Mouse (Mus musculus): ENCODE data around the gene Lypd4. TPM values are rescaled to one million over a fixed set of nuclear protein-coding genes. Genes with fewer than 3 reads are reported as not detected.

Lypd4 gene
- polyA plus RNA-seq, 1 experiment from 2014 or later: not detected

- H3K4me3 ChIP-seq: no peak overlapping the region
- WGBS: 72% methylated on average over 4 of the region's 4 CpGs
- no peaks in the 10 kb centered on the region for H3K9me3 ChIP-seq (replicated peaks)
- H3K36me3 ChIP-seq: no peaks in the 10 kb centered on the region
- H3K9ac ChIP-seq: no peak overlapping the region
- peaks cover 7% of the 10 kb centered on the region; the same call in 1 of the 2 replicates for H3K27me3 ChIP-seq (replicated peaks)
- ATAC-seq (ENCODE audit: insufficient number of reproducible peaks, low FRiP score): no peak
- H3K27ac ChIP-seq (ENCODE audit: poor library complexity, severe bottlenecking): no peak overlapping the region
- H3K4me2 ChIP-seq: no peak overlapping the region
- no peaks in the 10 kb centered on the region for H3K4me1 ChIP-seq (replicated peaks)
Observed at GRCm38 (mm10) chr7:24862853-24863252, 6.9 kb downstream of the Lypd4 start.

- Histone ChIP-seq H3K27me3 (replicated peaks) (peaks cover 4% of the 10 kb centered on the region; the same call in 1 of the 2 replicates), H3K4me3 (no peak within 1 kb of the TSS), H3K9me3 (replicated peaks) (no peaks in the 10 kb centered on the region), H3K4me2 (no peak within 1 kb of the TSS), H3K9ac (no peak within 1 kb of the TSS), H3K36me3 (no peaks in the 10 kb centered on the region), H3K4me1 (replicated peaks) (no peaks in the 10 kb centered on the region), H3K27ac (ENCODE audit: poor library complexity, severe bottlenecking) (no peak within 1 kb of the TSS)
- WGBS: 85% methylated on average over 7 of the region's 7 CpGs
- no peak for ATAC-seq (ENCODE audit: insufficient number of reproducible peaks, low FRiP score)
Observed at GRCm38 (mm10) chr7:24861913-24862312, 7.8 kb downstream of the Lypd4 start, which contains the start of gene Gm9844. Gm9844 (plus strand) TSS chr7:24862213.

- H3K9me3 ChIP-seq (replicated peaks): no peaks in the 10 kb centered on the region
- H3K4me1 ChIP-seq (replicated peaks): no peaks in the 10 kb centered on the region
- no peak overlapping the region for H3K9ac ChIP-seq
- no peak overlapping the region for H3K27ac ChIP-seq (ENCODE audit: poor library complexity, severe bottlenecking)
- H3K27me3 ChIP-seq (replicated peaks): no peaks in the 10 kb centered on the region; the same call in 1 of the 2 replicates
- no peak overlapping the region for H3K4me3 ChIP-seq
- ATAC-seq (ENCODE audit: insufficient number of reproducible peaks, low FRiP score): peak; percentile 88
- 65% methylated on average over 5 of the region's 5 CpGs for WGBS
- no peak overlapping the region for H3K4me2 ChIP-seq
- no peaks in the 10 kb centered on the region for H3K36me3 ChIP-seq
Observed at GRCm38 (mm10) chr7:24859234-24859633, 10.5 kb downstream of the Lypd4 start.

GRCm38 (mm10) chr7:24856460-24857120 lies 13.2 kb downstream of the Lypd4 start:
- H3K4me2 ChIP-seq: no peak overlapping the region
- H3K27ac ChIP-seq (ENCODE audit: poor library complexity, severe bottlenecking): no peak overlapping the region
- 0 out of 2 replicates have a peak, but pooled peaks cover 4% of the 10 kb centered on the region for H3K4me1 ChIP-seq (replicated peaks)
- ATAC-seq (ENCODE audit: insufficient number of reproducible peaks, low FRiP score): no peak
- H3K27me3 ChIP-seq (replicated peaks): no peaks in the 10 kb centered on the region
- 46% methylated on average over 6 of the region's 6 CpGs for WGBS
- no peak overlapping the region for H3K9ac ChIP-seq
- H3K36me3 ChIP-seq: no peaks in the 10 kb centered on the region
- no peaks in the 10 kb centered on the region for H3K9me3 ChIP-seq (replicated peaks)
- no peak overlapping the region for H3K4me3 ChIP-seq

GRCm38 (mm10) chr7:24853695-24854094 lies 16.0 kb downstream of the Lypd4 start:
- Histone ChIP-seq H3K4me2 (no peak overlapping the region), H3K4me3 (no peak overlapping the region), H3K4me1 (replicated peaks) (0 out of 2 replicates have a peak, but pooled peaks cover 8% of the 10 kb centered on the region), H3K27me3 (replicated peaks) (no peaks in the 10 kb centered on the region), H3K9me3 (replicated peaks) (no peaks in the 10 kb centered on the region), H3K36me3 (no peaks in the 10 kb centered on the region), H3K9ac (no peak overlapping the region), H3K27ac (ENCODE audit: poor library complexity, severe bottlenecking) (peak overlapping the region; percentile 5; the same call in 1 of the 2 replicates)
- 32% methylated on average over 7 of the region's 7 CpGs for WGBS
- ATAC-seq (ENCODE audit: insufficient number of reproducible peaks, low FRiP score): no peak

GRCm38 (mm10) chr7:24853233-24853563 lies 16.5 kb downstream of the Lypd4 start:
- H3K4me1 ChIP-seq (replicated peaks): 0 out of 2 replicates have a peak, but pooled peaks cover 8% of the 10 kb centered on the region
- H3K4me3 ChIP-seq: no peak overlapping the region
- H3K9me3 ChIP-seq (replicated peaks): no peaks in the 10 kb centered on the region
- peak; percentile 15 for ATAC-seq (ENCODE audit: insufficient number of reproducible peaks, low FRiP score)
- no peak overlapping the region for H3K4me2 ChIP-seq
- H3K27ac ChIP-seq (ENCODE audit: poor library complexity, severe bottlenecking): peak overlapping the region; percentile 5; the same call in 1 of the 2 replicates
- no peak overlapping the region for H3K9ac ChIP-seq
- no peaks in the 10 kb centered on the region for H3K36me3 ChIP-seq
- H3K27me3 ChIP-seq (replicated peaks): no peaks in the 10 kb centered on the region

GRCm38 (mm10) chr7:24852557-24853232 lies 17.0 kb downstream of the Lypd4 start:
- H3K4me3 ChIP-seq: no peak overlapping the region

GRCm38 (mm10) chr7:24851596-24852325 lies 18.0 kb downstream of the Lypd4 start:
- H3K9me3 ChIP-seq (replicated peaks): no peaks in the 10 kb centered on the region
- 0 out of 2 replicates have a peak overlapping the region, but pooled peaks have one; percentile 1 for H3K4me2 ChIP-seq
- H3K27me3 ChIP-seq (replicated peaks): no peaks in the 10 kb centered on the region
- no peak overlapping the region for H3K9ac ChIP-seq
- H3K27ac ChIP-seq (ENCODE audit: poor library complexity, severe bottlenecking): peak overlapping the region; percentile 29
- 73% methylated on average over 5 of the region's 5 CpGs for WGBS
- H3K4me1 ChIP-seq (replicated peaks): 0 out of 2 replicates have a peak, but pooled peaks cover 8% of the 10 kb centered on the region
- no peaks in the 10 kb centered on the region for H3K36me3 ChIP-seq
- ATAC-seq (ENCODE audit: insufficient number of reproducible peaks, low FRiP score): no peak
- H3K4me3 ChIP-seq: no peak overlapping the region

More at GRCm38 (mm10) chr7:24852557-24853232, 17.0 kb downstream of the Lypd4 start:
- ATAC-seq (ENCODE audit: insufficient number of reproducible peaks, low FRiP score): peak; percentile 89
- Histone ChIP-seq H3K27ac (ENCODE audit: poor library complexity, severe bottlenecking) (peak overlapping the region; percentile 29), H3K9me3 (replicated peaks) (no peaks in the 10 kb centered on the region), H3K36me3 (no peaks in the 10 kb centered on the region), H3K27me3 (replicated peaks) (no peaks in the 10 kb centered on the region), H3K9ac (no peak overlapping the region), H3K4me2 (0 out of 2 replicates have a peak overlapping the region, but pooled peaks have one; percentile 1), H3K4me1 (replicated peaks) (0 out of 2 replicates have a peak, but pooled peaks cover 8% of the 10 kb centered on the region)
- WGBS: 58% methylated on average over 8 of the region's 8 CpGs

GRCm38 (mm10) chr7:24850899-24851303 lies 18.8 kb downstream of the Lypd4 start:
- no peak overlapping the region for H3K4me3 ChIP-seq
- 27% methylated on average over 6 of the region's 6 CpGs for WGBS

GRCm38 (mm10) chr7:24850162-24850561 lies 19.6 kb downstream of the Lypd4 start:
- Histone ChIP-seq H3K9me3 (replicated peaks) (no peaks in the 10 kb centered on the region), H3K4me1 (replicated peaks) (0 out of 2 replicates have a peak, but pooled peaks cover 10% of the 10 kb centered on the region), H3K4me2 (peak overlapping the region; percentile 38; the same call in 1 of the 2 replicates), H3K4me3 (no peak overlapping the region), H3K36me3 (no peaks in the 10 kb centered on the region), H3K27ac (ENCODE audit: poor library complexity, severe bottlenecking) (peak overlapping the region; percentile 60), H3K27me3 (replicated peaks) (no peaks in the 10 kb centered on the region), H3K9ac (no peak overlapping the region)
- ATAC-seq (ENCODE audit: insufficient number of reproducible peaks, low FRiP score): peak; percentile 47; the same call in 1 of the 2 replicates
- 15% methylated on average over 5 of the region's 5 CpGs for WGBS

More at GRCm38 (mm10) chr7:24850899-24851303, 18.8 kb downstream of the Lypd4 start:
- no peaks in the 10 kb centered on the region for H3K36me3 ChIP-seq
- no peaks in the 10 kb centered on the region for H3K27me3 ChIP-seq (replicated peaks)
- 0 out of 2 replicates have a peak, but pooled peaks cover 8% of the 10 kb centered on the region for H3K4me1 ChIP-seq (replicated peaks)
- peak overlapping the region; percentile 11; the same call in 1 of the 2 replicates for H3K4me2 ChIP-seq
- no peaks in the 10 kb centered on the region for H3K9me3 ChIP-seq (replicated peaks)
- ATAC-seq (ENCODE audit: insufficient number of reproducible peaks, low FRiP score): peak; percentile 84
- 0 out of 2 replicates have a peak overlapping the region, but pooled peaks have one; percentile 53 for H3K27ac ChIP-seq (ENCODE audit: poor library complexity, severe bottlenecking)
- no peak overlapping the region for H3K9ac ChIP-seq
